Mouse (Mus musculus) frontal cortex, postnatal 10 days (tissue): Measurements from ENCODE around the gene Haus3.
A peak's percentile ranks its signal among the peaks of the same experiment; 100 is the strongest.

Experiments
- DNase-seq, 2 experiments: peaks; one replicate each; pipeline ENCODE4 v3.0.0; 2022; ENCODE audit warnings: low spot score in 2 of 2, mixed read lengths in 1 of 2

Gene Haus3

GRCm38 (mm10) chr5:34186961-34187391, 17.6 kb upstream of the Haus3 start:
- peak in 1 of 2 experiments; percentile 25 for DNase-seq

- DNase-seq: peak; percentile 6 to 8
Measured at GRCm38 (mm10) chr5:34186391-34186790, 17.1 kb upstream of the Haus3 start.

GRCm38 (mm10) chr5:34185791-34186190, 16.5 kb upstream of the Haus3 start:
- DNase-seq: peak; percentile 4 to 5

- peak; percentile 2 to 3 for DNase-seq
Measured at GRCm38 (mm10) chr5:34185051-34185580, 15.8 kb upstream of the Haus3 start.

DNA sequence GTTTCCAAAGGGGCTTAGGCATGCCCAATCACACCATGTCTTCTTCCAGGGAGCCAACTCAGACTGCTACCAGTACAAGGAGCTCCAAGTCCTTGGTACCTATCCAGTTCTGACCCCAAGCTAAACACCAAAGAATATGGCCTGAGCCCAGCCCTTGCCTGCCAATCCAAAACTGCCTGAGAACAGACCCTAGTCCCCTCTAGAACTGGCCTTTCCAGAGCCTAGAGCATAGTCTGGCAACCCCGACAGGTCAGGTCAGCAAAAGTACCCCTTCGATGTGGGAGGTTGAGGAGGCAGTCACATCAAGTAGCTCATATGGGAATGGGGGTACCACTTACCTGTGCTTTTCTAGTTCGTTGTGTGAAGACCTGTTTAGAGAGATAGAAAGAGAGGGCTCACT, 14.6 kb upstream of the Haus3 start:
- peak; percentile 6 to 8 for DNase-seq

GRCm38 (mm10) chr5:34183156-34183880, 14.0 kb upstream of the Haus3 start:
- peak; percentile 12 to 32 for DNase-seq

DNA sequence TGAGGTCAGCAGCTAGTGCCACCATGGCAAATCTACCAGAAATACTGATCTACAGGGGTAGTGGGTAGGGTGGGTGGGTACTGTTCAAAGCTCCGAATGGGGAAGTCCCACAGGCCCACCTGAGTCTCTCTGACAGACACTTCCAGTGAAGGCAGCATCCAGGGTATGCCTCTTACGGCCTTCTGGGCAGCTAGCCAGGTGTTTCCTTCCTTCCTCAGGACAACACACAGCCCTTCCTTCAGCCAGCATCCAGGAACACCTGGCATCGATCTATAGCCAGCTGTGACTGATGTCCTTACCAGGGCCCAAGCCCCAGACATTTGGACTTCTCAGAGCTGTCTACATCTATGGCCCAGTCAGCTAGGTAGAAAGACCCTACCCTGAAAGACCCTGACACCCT, 13.2 kb upstream of the Haus3 start:
- peak; percentile 5 to 6 for DNase-seq

DNA sequence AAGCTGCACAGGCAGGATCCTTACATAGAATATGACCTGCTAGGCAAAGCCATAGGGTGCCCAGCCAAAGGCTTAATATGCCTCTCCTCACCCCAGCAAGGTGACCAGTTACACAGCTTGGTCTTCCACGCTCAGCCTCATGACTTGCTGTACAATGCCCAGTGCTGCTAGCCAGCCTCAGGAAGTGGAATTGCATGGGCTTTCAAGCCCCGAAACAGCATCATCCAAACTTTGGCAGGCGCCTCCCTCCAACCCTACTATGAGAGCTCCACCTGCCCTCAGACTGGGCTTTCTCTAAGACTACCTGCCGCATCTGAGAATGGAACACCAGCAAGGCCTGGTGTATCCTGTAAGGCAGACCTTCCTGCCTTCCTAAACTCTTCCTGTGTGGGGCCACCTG, 8.5 kb upstream of the Haus3 start:
- DNase-seq: no peak

DNA sequence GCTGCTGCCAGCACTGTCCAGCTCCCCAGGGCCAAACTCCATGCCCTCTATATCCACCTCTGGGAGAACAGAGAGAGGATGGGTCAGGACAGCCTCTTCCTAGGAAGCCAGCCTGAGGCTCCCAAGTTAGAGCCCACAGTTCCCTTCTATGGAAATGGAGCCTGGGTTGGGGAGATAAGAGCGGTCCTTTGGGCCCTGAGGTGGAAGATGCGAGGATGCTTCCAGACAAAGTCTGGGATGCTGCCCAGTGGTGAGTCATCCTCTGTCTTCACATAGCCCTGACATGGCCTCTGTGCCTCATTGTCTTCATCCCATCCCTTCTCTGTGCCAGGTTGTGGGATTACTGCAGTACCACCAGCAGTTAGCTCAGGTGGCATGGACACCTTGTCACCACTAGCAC, 7.8 kb upstream of the Haus3 start:
- no peak for DNase-seq

- peak in 1 of 2 experiments; percentile 6 for DNase-seq
Measured at GRCm38 (mm10) chr5:34176691-34177090, 7.4 kb upstream of the Haus3 start.

DNA sequence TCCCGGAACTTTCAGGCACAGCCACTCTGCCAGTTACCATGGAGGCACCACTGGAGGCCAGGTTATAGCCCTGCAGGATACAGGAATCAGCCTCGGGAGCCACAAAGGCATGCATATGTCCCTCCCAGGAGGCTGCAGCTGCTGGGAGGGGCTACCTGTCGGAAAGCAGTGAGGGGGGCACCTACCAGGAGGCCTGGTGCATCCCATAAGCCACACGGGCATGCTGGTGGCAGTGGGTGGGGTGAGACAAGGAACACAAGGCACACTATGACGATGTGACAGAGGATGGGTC, 6.0 kb upstream of the Haus3 start:
- DNase-seq: no peak

- DNase-seq: peak in 1 of 2 experiments; percentile 5
Measured at GRCm38 (mm10) chr5:34174550-34175402, 5.4 kb upstream of the Haus3 start.

DNA sequence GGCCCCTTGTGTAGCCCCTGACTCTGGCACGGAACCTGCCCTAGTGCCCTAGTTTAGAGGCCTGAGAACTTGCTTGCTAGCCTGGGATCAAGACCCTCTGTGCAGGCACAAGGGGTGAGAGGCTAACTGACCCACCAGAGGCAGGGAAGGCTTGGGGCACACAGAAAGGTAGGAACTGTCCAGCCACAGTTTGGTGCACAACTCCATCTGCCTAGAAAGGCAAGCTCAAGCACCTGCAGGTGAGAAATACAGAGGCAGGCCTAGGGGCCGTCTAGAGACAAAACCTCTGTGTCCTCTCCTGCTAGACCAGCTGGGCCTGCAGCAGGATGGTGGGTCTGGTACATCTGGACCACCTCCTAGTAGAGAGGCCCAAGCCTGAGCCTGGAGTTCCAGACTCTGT, 4.7 kb upstream of the Haus3 start:
- peak in 1 of 2 experiments; percentile 5 for DNase-seq

- DNase-seq: peak in 1 of 2 experiments; percentile 16
Measured at GRCm38 (mm10) chr5:34170726-34171125, 1.4 kb upstream of the Haus3 start.

- DNase-seq: no peak
Measured at GRCm38 (mm10) chr5:34169954-34170353, 627 bp upstream of the Haus3 start.

DNA sequence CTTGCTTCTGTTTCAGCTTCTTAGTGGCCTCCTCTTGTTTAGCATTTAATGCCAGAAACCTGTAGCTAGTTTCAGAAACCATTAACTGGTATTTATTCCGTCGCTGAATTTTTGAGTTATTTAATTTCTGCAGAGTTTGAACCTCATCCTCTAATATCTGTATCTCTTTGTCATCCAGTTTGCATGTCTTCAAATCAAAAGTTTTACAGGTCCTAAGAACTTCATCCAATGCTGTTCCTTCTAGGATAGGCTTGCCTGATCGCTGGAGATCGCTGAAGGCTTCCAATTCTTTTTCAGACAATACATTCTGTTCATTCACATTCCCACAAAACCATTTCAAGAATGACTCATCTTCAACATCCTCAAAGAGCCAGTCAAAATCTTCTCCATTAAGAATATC, 1.5 kb downstream of the Haus3 start:
- no peak for DNase-seq

DNA sequence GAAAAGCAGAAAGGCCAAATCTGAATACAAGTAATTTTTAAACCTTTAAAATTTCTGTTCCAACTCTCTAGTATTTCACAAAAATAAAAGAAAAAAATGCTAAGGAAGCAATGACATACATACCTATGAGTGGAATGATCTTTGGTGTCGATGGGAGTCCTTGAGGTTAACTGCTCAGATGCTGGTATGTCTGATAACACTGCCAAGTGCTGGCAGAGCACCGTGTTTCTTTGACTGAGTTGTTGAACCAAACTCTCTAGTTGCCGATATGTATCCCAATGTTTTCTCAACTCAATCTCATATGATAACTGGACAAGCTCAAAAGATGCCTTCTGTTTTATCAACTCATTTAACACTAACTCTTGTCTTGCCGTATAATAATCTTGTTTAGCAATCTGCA, 3.5 kb downstream of the Haus3 start:
- no peak for DNase-seq

DNA sequence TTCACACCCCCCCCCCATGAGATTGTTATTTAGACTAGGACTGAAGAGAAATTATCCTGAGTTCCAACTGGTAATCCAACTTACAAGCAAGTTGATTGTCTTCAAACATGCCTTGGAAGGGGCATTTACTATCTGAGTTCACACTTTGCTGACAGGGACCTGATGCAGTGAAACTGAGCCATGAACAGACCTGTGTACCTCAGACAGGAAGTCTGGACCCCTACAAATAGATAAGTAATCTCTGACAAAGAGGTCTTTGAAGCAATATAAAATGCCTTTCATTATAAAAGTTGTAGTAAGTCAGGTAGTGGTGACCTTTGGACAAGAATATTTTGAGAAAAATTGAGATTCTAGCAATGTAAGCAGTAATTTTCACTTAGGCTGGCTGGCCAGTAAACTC, 20.9 kb downstream of the Haus3 start:
- DNase-seq: no peak

DNA sequence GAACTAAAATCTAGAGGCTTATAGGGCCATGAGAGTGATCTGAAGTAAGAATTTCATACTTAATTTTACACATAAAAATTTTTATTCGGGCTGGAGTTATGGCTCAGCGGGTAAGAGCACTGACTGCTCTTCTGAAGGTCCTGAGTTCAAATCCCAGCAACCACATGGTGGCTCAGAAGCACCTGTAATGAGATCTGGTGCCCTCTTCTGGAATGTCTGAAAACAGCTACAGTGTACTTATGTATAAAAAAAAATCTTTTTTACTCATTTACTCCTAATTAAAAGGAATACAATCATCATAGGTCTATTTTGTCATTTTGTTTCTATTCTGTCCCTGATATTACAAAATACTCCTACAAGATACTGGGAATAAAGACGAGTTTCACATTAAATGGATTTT, 21.8 kb downstream of the Haus3 start:
- no peak for DNase-seq

DNA sequence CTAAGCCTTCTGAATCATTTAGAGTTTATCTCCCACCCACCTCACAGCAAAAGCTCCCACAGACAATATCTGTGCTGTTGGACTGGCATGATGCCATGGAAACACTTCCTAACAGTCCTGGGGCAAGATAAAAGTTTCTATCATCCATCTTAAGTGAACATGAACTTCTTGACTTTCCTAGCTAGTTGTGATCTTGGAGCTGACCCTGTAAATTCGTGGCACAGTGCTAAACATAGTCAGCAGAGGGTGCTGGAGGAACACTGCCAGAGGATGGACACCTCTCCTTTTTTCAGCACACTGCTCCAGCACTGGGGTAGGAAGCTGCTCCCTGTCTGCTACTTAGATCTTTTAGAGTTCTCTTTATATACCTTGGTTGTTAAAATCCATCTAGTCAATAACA, 29.6 kb downstream of the Haus3 start:
- peak in 1 of 2 experiments; percentile 14 for DNase-seq

GRCm38 (mm10) chr5:34132731-34133130, 36.6 kb downstream of the Haus3 start:
- no peak for DNase-seq

DNA sequence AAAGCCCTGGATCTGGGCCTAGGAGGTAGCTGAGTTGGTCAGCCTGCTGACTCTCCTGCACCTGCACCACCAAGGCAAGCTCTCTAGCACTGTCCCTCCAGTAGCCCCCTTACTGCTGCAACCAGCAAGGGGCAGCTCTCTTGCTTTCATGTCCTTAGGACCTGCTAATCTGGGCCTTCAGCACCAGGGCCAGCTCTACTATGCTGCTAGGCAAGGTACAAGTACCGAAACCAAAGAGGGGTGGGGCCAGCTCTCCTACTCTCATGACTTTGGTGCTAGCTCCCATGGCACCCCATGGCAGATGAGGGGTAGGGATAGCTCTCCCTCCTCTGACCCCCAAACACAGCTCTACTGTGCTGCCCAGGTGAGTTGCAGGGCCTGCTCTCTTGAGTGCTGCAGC, 45.2 kb downstream of the Haus3 start:
- DNase-seq: no peak
